Mouse (Mus musculus) heart, adult 18-20 months (tissue): ENCODE measurements around the gene Gm128. TPM values are rescaled to one million over a fixed set of nuclear protein-coding genes. Genes with fewer than 3 reads are reported as not detected.
"Not testable (repeated sequence)": the region's sequence is repeated elsewhere in the genome, so short reads cannot be mapped to it uniquely, and the experiment has no call there.

Source experiments
- DNase-seq, 2 experiments: peaks; one replicate each; pipeline ENCODE4 v3.0.0; 2021 to 2022; ENCODE audit warnings: mixed read lengths in 1 of 2
- total RNA-seq, 2 experiments: library from RNA; stranded (reverse); gene quantifications; 2 replicates each; pipeline ENCODE4 v1.2.3; 2021

Gene Gm128
- total RNA-seq, 2 experiments from 2014 or later, result not detected

GRCm38 (mm10) chr3:95230495-95231297 lies 10.7 kb downstream of the Gm128 start:
- DNase-seq, result peak; percentile 42 to 49

- DNase-seq, result peak; percentile 76 to 79
These were observed 11.5 kb downstream of the Gm128 start for GRCm38 (mm10) chr3:95229781-95230494.

- DNase-seq, result peak; percentile 29 to 61
These were observed 12.3 kb downstream of the Gm128 start for GRCm38 (mm10) chr3:95228894-95229780.

- peak; percentile 90 to 94 for DNase-seq
These were observed 13.1 kb downstream of the Gm128 start, which contains the start of gene Cdc42se1 for GRCm38 (mm10) chr3:95228148-95228893. Cdc42se1 (plus strand) TSS chr3:95228732.

- no peak for DNase-seq
These were observed 14.2 kb downstream of the Gm128 start for GRCm38 (mm10) chr3:95227214-95227613.

- no peak for DNase-seq
These were observed 17.1 kb downstream of the Gm128 start for GRCm38 (mm10) chr3:95224295-95224694.

GRCm38 (mm10) chr3:95223041-95223440 lies 18.4 kb downstream of the Gm128 start:
- DNase-seq, result no peak

GRCm38 (mm10) chr3:95218466-95219137 lies 22.8 kb downstream of the Gm128 start:
- no peak for DNase-seq

- DNase-seq, result peak; percentile 96 to 98
These were observed 23.9 kb downstream of the Gm128 start, which contains the start of gene Gabpb2 for GRCm38 (mm10) chr3:95217255-95218134. Gabpb2 (minus strand) TSS chr3:95217916.

GRCm38 (mm10) chr3:95216655-95217254 lies 24.6 kb downstream of the Gm128 start:
- no peak for DNase-seq

GRCm38 (mm10) chr3:95213609-95213975 lies 27.8 kb downstream of the Gm128 start:
- DNase-seq, result no peak

- DNase-seq, result not testable (repeated sequence)
These were observed 28.3 kb downstream of the Gm128 start for GRCm38 (mm10) chr3:95212889-95213608.

- DNase-seq, result no peak
These were observed 30.8 kb downstream of the Gm128 start for GRCm38 (mm10) chr3:95210585-95210984.

GRCm38 (mm10) chr3:95208286-95208685 lies 33.1 kb downstream of the Gm128 start:
- no peak for DNase-seq

- DNase-seq, result no peak
These were observed 37.5 kb downstream of the Gm128 start for GRCm38 (mm10) chr3:95203880-95204279.

GRCm38 (mm10) chr3:95200562-95200961 lies 40.8 kb downstream of the Gm128 start:
- no peak for DNase-seq

GRCm38 (mm10) chr3:95200132-95200531 lies 41.3 kb downstream of the Gm128 start:
- peak; percentile 19 to 29 for DNase-seq

- no peak for DNase-seq
These were observed 42.3 kb downstream of the Gm128 start for GRCm38 (mm10) chr3:95199101-95199500.

GRCm38 (mm10) chr3:95195772-95196171 lies 45.6 kb downstream of the Gm128 start:
- DNase-seq, result no peak
